Mouse (Mus musculus) heart, embryonic 11.5 days (tissue): ENCODE measurements around the gene Cldn8. TPM values are rescaled to one million over a fixed set of nuclear protein-coding genes. Genes with fewer than 3 reads are reported as not detected.

ENCODE experiments used
- ATAC-seq: fragments of 200-750 bp; cut with Nextera tagmentation; replicated peaks from 2 replicates; pipeline ENCODE4 v1.8.0; 2017; ENCODE audit warnings: moderate library complexity; ENCODE audit not compliant: insufficient number of reproducible peaks, low FRiP score, low TSS enrichment
- H3K27ac ChIP-seq: fragments of 300-500 bp; sonication (generic); 2 replicates; pipeline ENCODE4 v1.5.1; 2014; ENCODE audit warnings: mild to moderate bottlenecking, low read depth, low read length
- H3K27me3 ChIP-seq: fragments of 300-500 bp; sonication (generic); 2 replicates; pipeline ENCODE4 v1.6.1; 2014; ENCODE audit warnings: mild to moderate bottlenecking, low read length, mixed read lengths; ENCODE audit not compliant: control insufficient read depth, insufficient read depth
- H3K36me3 ChIP-seq: fragments of 300-500 bp; sonication (generic); 2 replicates; pipeline ENCODE4 v1.6.1; 2014; ENCODE audit warnings: mild to moderate bottlenecking, low read length, moderate library complexity, mixed read lengths; ENCODE audit not compliant: control insufficient read depth, insufficient read depth
- H3K4me1 ChIP-seq: fragments of 300-500 bp; sonication (generic); 2 replicates; pipeline ENCODE4 v1.6.1; 2014; ENCODE audit warnings: low read length; ENCODE audit not compliant: control insufficient read depth, insufficient read depth
- H3K4me2 ChIP-seq: fragments of 300-500 bp; sonication (generic); 2 replicates; pipeline ENCODE4 v1.6.1; 2014; ENCODE audit warnings: mild to moderate bottlenecking, moderate library complexity
- H3K4me3 ChIP-seq: fragments of 300-500 bp; sonication (generic); 2 replicates; pipeline ENCODE4 v1.5.1; 2014; ENCODE audit warnings: low read depth, low read length
- H3K9ac ChIP-seq: fragments of 300-500 bp; sonication (generic); 2 replicates; pipeline ENCODE4 v1.6.1; 2014; ENCODE audit warnings: mild to moderate bottlenecking, low read depth, low read length, moderate library complexity
- H3K9me3 ChIP-seq: fragments of 300-500 bp; sonication (generic); replicated peaks from 2 replicates; pipeline ENCODE4 v1.6.1; 2016; ENCODE audit warnings: low read length; ENCODE audit not compliant: control insufficient read depth
- WGBS: fragments of 180-500 bp; shearing (Covaris S2); extraction: QIAGEN DNeasy Blood & Tissue Kit; methylation state at CpG from one replicate; pipeline ENCODE4 v1.1.7; 2014; ENCODE audit not compliant: insufficient replicate concordance; 5-methylcytosine and 5-hydroxymethylcytosine counted together
- polyA plus RNA-seq: library from polyadenylated mRNA; unstranded; fragments of >200 nt; fragmentation: Nextera tagmentation; extraction: Ambion mirVana; gene quantifications from 2 replicates; pipeline ENCODE4 v1.2.1, GENCODE M21; 2014

Cldn8 gene
- polyA plus RNA-seq, 1 experiment from 2014 or later, result not detected

GRCm38 (mm10) chr16:88583338-88583737 lies 20.4 kb upstream of the Cldn8 start:
- H3K27me3 ChIP-seq, result no peaks in the 10 kb centered on the region
- no peak overlapping the region for H3K27ac ChIP-seq
- no peak overlapping the region for H3K4me3 ChIP-seq
- H3K4me2 ChIP-seq, result no peak overlapping the region
- no peak for ATAC-seq
- no peaks in the 10 kb centered on the region for H3K36me3 ChIP-seq
- H3K9me3 ChIP-seq, result no peaks in the 10 kb centered on the region
- no peaks in the 10 kb centered on the region for H3K4me1 ChIP-seq
- 86% methylated on average over 9 of the region's 9 CpGs for WGBS
- no peak overlapping the region for H3K9ac ChIP-seq

- H3K27ac ChIP-seq, result no peak overlapping the region
- no peaks in the 10 kb centered on the region for H3K36me3 ChIP-seq
- no peak overlapping the region for H3K4me2 ChIP-seq
- H3K27me3 ChIP-seq, result no peaks in the 10 kb centered on the region
- 80% methylated on average over 4 of the region's 4 CpGs for WGBS
- H3K9me3 ChIP-seq, result no peaks in the 10 kb centered on the region
- no peak overlapping the region for H3K4me3 ChIP-seq
- no peaks in the 10 kb centered on the region for H3K4me1 ChIP-seq
- no peak overlapping the region for H3K9ac ChIP-seq
- no peak for ATAC-seq
Measured at GRCm38 (mm10) chr16:88575885-88576679, 13.1 kb upstream of the Cldn8 start.

DNA sequence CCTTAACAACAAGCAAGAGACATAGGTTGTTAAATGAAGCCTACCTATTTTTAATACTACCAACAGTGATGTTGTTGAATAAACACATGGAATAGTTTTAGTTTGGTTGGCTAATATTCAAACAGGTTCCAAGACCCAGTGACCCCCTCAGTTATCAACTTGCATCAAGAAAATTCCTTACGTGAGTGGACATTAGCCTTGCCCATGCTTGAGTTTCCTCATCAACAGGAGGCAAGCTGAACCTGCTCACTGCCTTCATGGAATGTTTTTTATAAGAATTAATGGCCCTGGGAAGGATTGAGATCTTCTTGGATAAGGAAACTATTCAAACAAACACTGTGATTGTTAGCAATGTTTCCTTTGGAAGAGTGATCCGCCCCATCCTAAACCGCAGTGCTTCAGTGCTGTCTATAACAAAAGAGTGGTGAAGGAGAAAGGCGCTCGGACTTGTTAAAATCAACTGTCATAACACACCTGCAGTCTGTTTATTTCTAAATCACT lies 10.0 kb upstream of the Cldn8 start:
- H3K4me2 ChIP-seq, result no peak overlapping the region
- ATAC-seq, result no peak
- WGBS, result 83% methylated on average over 5 of the region's 5 CpGs

GRCm38 (mm10) chr16:88570136-88570535 lies 7.2 kb upstream of the Cldn8 start:
- no peak overlapping the region for H3K4me2 ChIP-seq
- H3K27me3 ChIP-seq, result no peaks in the 10 kb centered on the region
- H3K4me3 ChIP-seq, result no peak overlapping the region
- no peaks in the 10 kb centered on the region for H3K36me3 ChIP-seq
- no peaks in the 10 kb centered on the region for H3K9me3 ChIP-seq
- ATAC-seq, result no peak
- no peak overlapping the region for H3K27ac ChIP-seq
- H3K4me1 ChIP-seq, result no peaks in the 10 kb centered on the region
- no peak overlapping the region for H3K9ac ChIP-seq

More for the DNA sequence above, 10.0 kb upstream of the Cldn8 start:
- H3K9me3 ChIP-seq, result no peaks in the 10 kb centered on the region
- no peak overlapping the region for H3K27ac ChIP-seq
- no peaks in the 10 kb centered on the region for H3K27me3 ChIP-seq
- H3K9ac ChIP-seq, result no peak overlapping the region
- no peaks in the 10 kb centered on the region for H3K4me1 ChIP-seq
- no peak overlapping the region for H3K4me3 ChIP-seq
- H3K36me3 ChIP-seq, result no peaks in the 10 kb centered on the region

DNA sequence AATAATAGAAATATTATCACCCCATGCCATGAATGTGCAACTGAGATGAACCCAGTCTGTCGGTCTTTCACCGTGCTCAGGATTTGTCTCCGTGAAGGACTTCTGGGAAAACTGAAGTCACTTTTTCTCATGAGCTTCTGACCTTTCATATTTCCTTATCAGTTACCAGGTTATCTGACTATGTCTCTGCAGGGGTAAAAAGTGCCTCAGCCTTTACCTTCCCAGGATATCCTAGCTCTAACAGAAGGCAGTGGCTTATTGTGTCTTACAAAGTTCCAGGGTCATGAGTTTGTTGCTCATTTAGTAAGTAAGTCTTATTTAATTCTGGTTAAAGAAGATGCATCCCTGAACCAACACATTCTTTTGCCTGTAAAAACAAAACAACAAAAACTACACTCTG lies 6.7 kb upstream of the Cldn8 start:
- ATAC-seq, result no peak
- Histone ChIP-seq H3K27ac (no peak overlapping the region), H3K4me1 (no peaks in the 10 kb centered on the region), H3K9ac (no peak overlapping the region), H3K4me2 (no peak overlapping the region), H3K27me3 (no peaks in the 10 kb centered on the region), H3K9me3 (no peaks in the 10 kb centered on the region), H3K4me3 (no peak overlapping the region), H3K36me3 (no peaks in the 10 kb centered on the region)
- 78% methylated on average over 3 of the region's 3 CpGs for WGBS

- no peak for ATAC-seq
- WGBS, result 78% methylated on average over 1 of the region's 1 CpGs
Measured at GRCm38 (mm10) chr16:88569096-88569495, 6.1 kb upstream of the Cldn8 start.

GRCm38 (mm10) chr16:88561617-88562164 lies 1.3 kb downstream of the Cldn8 start:
- Histone ChIP-seq H3K9ac (no peak overlapping the region), H3K4me1 (no peaks in the 10 kb centered on the region), H3K4me2 (no peak overlapping the region), H3K36me3 (no peaks in the 10 kb centered on the region), H3K4me3 (no peak overlapping the region), H3K27me3 (no peaks in the 10 kb centered on the region), H3K27ac (no peak overlapping the region), H3K9me3 (no peaks in the 10 kb centered on the region)
- ATAC-seq, result no peak
- WGBS, result 56% methylated on average over 6 of the region's 6 CpGs

More at GRCm38 (mm10) chr16:88569096-88569495, 6.1 kb upstream of the Cldn8 start:
- no peak overlapping the region for H3K27ac ChIP-seq
- no peaks in the 10 kb centered on the region for H3K4me1 ChIP-seq
- H3K27me3 ChIP-seq, result no peaks in the 10 kb centered on the region
- H3K9me3 ChIP-seq, result no peaks in the 10 kb centered on the region
- no peaks in the 10 kb centered on the region for H3K36me3 ChIP-seq
- H3K4me3 ChIP-seq, result no peak overlapping the region
- no peak overlapping the region for H3K4me2 ChIP-seq
- no peak overlapping the region for H3K9ac ChIP-seq

DNA sequence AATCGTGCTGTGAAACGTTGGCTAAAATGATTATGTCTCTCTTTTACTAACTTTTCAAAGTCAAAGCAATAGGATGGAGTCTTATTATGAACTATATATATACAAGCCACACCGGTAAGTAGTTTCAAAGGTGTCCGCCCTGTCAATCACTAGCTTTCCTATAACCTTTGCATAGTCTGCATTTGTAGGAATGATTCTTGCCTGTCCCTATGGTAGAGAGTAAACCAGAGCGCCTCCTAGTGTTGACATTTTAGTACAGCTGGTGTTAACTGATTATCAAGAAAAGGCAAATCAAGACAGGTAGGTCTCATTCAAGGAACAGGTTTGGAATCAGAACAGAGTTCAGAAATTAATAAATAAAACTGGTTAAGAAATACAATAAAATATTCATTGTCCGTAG lies 20.5 kb downstream of the Cldn8 start:
- no peak overlapping the region for H3K4me2 ChIP-seq
- H3K27ac ChIP-seq, result no peak overlapping the region

More for the DNA sequence above, 20.5 kb downstream of the Cldn8 start:
- Histone ChIP-seq H3K9me3 (no peaks in the 10 kb centered on the region), H3K4me1 (no peaks in the 10 kb centered on the region), H3K36me3 (no peaks in the 10 kb centered on the region), H3K9ac (no peak overlapping the region), H3K27me3 (no peaks in the 10 kb centered on the region), H3K4me3 (no peak overlapping the region)
- no peak for ATAC-seq
- 44% methylated on average over 6 of the region's 6 CpGs for WGBS
